Comparison of ENCODE assay signal across 8 mouse cellular contexts in the genomic region with DNA sequence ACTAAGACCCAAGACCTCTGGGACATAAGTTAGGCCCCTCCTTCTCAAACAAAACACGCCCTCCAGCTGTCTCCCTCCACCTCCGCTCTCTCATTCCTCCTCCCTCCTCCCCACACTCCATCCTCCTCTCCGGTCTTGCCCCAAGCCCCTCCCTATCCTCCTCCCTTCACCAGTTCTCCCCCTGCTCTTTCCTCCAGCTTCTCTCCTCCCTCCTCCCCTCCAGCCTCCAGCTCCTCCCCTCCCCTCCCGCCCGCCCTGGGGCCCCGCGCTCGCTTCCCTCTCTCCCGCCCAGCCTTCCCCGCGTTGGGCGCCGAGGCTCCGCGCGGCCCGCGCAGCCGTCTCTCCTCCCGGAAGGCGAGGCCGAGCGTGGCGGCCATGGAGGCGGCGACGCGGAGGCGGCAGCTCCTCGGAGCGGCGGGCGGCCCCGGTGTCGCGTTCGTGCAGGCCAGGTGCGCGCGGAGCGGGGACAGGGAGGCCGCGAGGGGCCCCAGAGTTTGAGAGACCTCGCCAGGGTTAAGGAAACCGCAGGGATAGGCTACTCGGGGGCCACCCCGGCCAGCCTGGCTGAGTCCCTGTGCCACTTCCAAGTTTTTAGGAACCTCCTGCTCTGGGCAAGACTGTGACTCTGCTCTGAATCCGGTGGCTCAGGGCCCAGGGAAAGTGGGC. TPM values are rescaled to one million over a fixed set of nuclear protein-coding genes. Genes with fewer than 3 reads are reported as not detected.
DNase-seq lines count a peak whose midpoint lies in the region; ATAC-seq and TF ChIP-seq lines count a peak whose summit lies in the region.

TSS of gene Cln6 (plus strand) at position 280 of the 666 bp plus-strand sequence.

- no peak for TF ChIP-seq CTCF in E14TG2a.4 (conservative IDR thresholded peaks at IDR 0.05; ENCODE audit: low read length)

- peak within 1 kb of the TSS; percentile 87 for H3K4me3 ChIP-seq in E14TG2a.4 (replicated peaks; ENCODE audit: low read length)
- H3K4me3 ChIP-seq in brown adipose tissue, adult 24 weeks (ENCODE audit: insufficient read depth, low read depth, low read length), result peak within 1 kb of the TSS; percentile 81
- peak within 1 kb of the TSS; percentile 70 for H3K4me3 ChIP-seq in heart, embryonic 15.5 days
- peak within 1 kb of the TSS; percentile 75 for H3K4me3 ChIP-seq in liver, embryonic 15.5 days (replicated peaks)
- H3K4me3 ChIP-seq in neural tube, embryonic 13.5 days, result peak within 1 kb of the TSS; percentile 46

- no peaks in the 10 kb centered on the region for H3K9me3 ChIP-seq in E14TG2a.4 (ENCODE audit: low read length)
- H3K9me3 ChIP-seq in heart, embryonic 15.5 days (replicated peaks), result no peaks in the 10 kb centered on the region
- no peaks in the 10 kb centered on the region for H3K9me3 ChIP-seq in liver, embryonic 15.5 days (replicated peaks)
- H3K9me3 ChIP-seq in neural tube, embryonic 13.5 days, result no peaks in the 10 kb centered on the region

- no peak within 1 kb of the TSS for H3K27ac ChIP-seq in brown adipose tissue, adult 24 weeks (replicated peaks; ENCODE audit: low read depth, low read length)
- H3K27ac ChIP-seq in heart, embryonic 15.5 days, result peak within 1 kb of the TSS; percentile 79
- peak within 1 kb of the TSS; percentile 93 for H3K27ac ChIP-seq in liver, embryonic 15.5 days (replicated peaks)
- H3K27ac ChIP-seq in neural tube, embryonic 13.5 days (replicated peaks), result peak within 1 kb of the TSS; percentile 61

- H3K27me3 ChIP-seq in E14TG2a.4 (ENCODE audit: insufficient read depth, low read length), result peaks cover 5% of the 10 kb centered on the region; the same call in 1 of the 2 replicates
- no peaks in the 10 kb centered on the region for H3K27me3 ChIP-seq in heart, embryonic 15.5 days
- H3K27me3 ChIP-seq in liver, embryonic 15.5 days, result no peaks in the 10 kb centered on the region
- H3K27me3 ChIP-seq in neural tube, embryonic 13.5 days, result peaks cover 3% of the 10 kb centered on the region; the same call in 1 of the 2 replicates

- peak; percentile 91 for ATAC-seq in heart, embryonic 15.5 days (replicated peaks; ENCODE audit: insufficient number of reproducible peaks, insufficient read depth, low FRiP score, low read depth)
- peak; percentile 93 for ATAC-seq in liver, embryonic 15.5 days (ENCODE audit: insufficient read depth)
- ATAC-seq in neural tube, embryonic 13.5 days (ENCODE audit: low read depth), result peak; percentile 81

- H3K4me1 ChIP-seq in E14TG2a.4 (replicated peaks; ENCODE audit: low read depth, low read length), result peaks cover 76% of the 10 kb centered on the region
- no peaks in the 10 kb centered on the region for H3K4me1 ChIP-seq in brown adipose tissue, adult 24 weeks (ENCODE audit: control insufficient read depth, insufficient read depth, insufficient read length, low read length)
- peaks cover 16% of the 10 kb centered on the region for H3K4me1 ChIP-seq in heart, embryonic 15.5 days (replicated peaks)
- H3K4me1 ChIP-seq in liver, embryonic 15.5 days (replicated peaks), result peaks cover 50% of the 10 kb centered on the region
- H3K4me1 ChIP-seq in neural tube, embryonic 13.5 days (replicated peaks), result peaks cover 16% of the 10 kb centered on the region

- peak within 1 kb of the TSS; percentile 86 for H3K9ac ChIP-seq in heart, embryonic 15.5 days
- peak within 1 kb of the TSS; percentile 90 for H3K9ac ChIP-seq in liver, embryonic 15.5 days
- H3K9ac ChIP-seq in neural tube, embryonic 13.5 days, result peak within 1 kb of the TSS; percentile 80

- H3K36me3 ChIP-seq in E14TG2a.4 (ENCODE audit: insufficient read depth, low read length), result peaks cover 5% of the 10 kb centered on the region; the same call in 1 of the 2 replicates
- no peaks in the 10 kb centered on the region for H3K36me3 ChIP-seq in heart, embryonic 15.5 days
- H3K36me3 ChIP-seq in liver, embryonic 15.5 days (replicated peaks), result no peaks in the 10 kb centered on the region; the same call in 1 of the 2 replicates
- H3K36me3 ChIP-seq in neural tube, embryonic 13.5 days, result no peaks in the 10 kb centered on the region

- peak within 1 kb of the TSS; percentile 83 for H3K4me2 ChIP-seq in heart, embryonic 15.5 days
- H3K4me2 ChIP-seq in liver, embryonic 15.5 days, result peak within 1 kb of the TSS; percentile 92
- peak within 1 kb of the TSS; percentile 81 for H3K4me2 ChIP-seq in neural tube, embryonic 13.5 days

- WGBS in heart, embryonic 15.5 days, result under 1% methylated on average over 48 of the region's 48 CpGs
- under 1% methylated on average over 43 of the region's 48 CpGs for WGBS in liver, embryonic 15.5 days (ENCODE audit: insufficient replicate concordance)
- WGBS in neural tube, embryonic 13.5 days, result under 1% methylated on average over 48 of the region's 48 CpGs

- DNase-seq in fibroblast of lung, adult 2 months (ENCODE audit: low read depth), result peak; percentile 58
- DNase-seq in kidney, postnatal 25 days, result peak; percentile 78 to 92
- peak; percentile 83 for DNase-seq in testis, postnatal 14 days (ENCODE audit: low spot score)

RNA-seq across cellular contexts. Expression of gene Cln6, which starts in this region (rescaled TPM):
- 7.1 and 7.5 TPM in 2 replicates for polyA plus RNA-seq in brown adipose tissue, adult 24 weeks (2012; ENCODE audit: insufficient read depth, insufficient read length, missing spikeins)
- 14.1 and 18.0 TPM in 2 replicates for polyA plus RNA-seq in heart, embryonic 15.5 days (2015; fragmentation: Nextera tagmentation; extraction: Ambion mirVana)
- 14.3 and 15.4 TPM in 2 replicates for polyA plus RNA-seq in liver, embryonic 15.5 days (2015; fragmentation: Nextera tagmentation; extraction: Ambion mirVana)
- 4.8 and 6.8 TPM in 2 replicates for polyA plus RNA-seq in neural tube, embryonic 13.5 days (2015; fragmentation: Nextera tagmentation; extraction: Ambion mirVana)
